Mouse (Mus musculus): ENCODE data around the gene Tmem56.

GRCm38 (mm10) chr3:121170631-121171030 is 112.3 kb downstream of the Tmem56 start:
- TF ChIP-seq TAL1 (IDR thresholded peaks at IDR 0.05; ENCODE audit: low read length): no peak
- TF ChIP-seq GATA1 (IDR thresholded peaks at IDR 0.05; ENCODE audit: low read length): no peak
